Mouse (Mus musculus): ENCODE data around the gene Krt33b.

Krt33b gene

GRCm38 (mm10) chr11:99990571-99990970, 39.1 kb downstream of the Krt33b start:
- no peak for DNase-seq

- no peak for DNase-seq
These were observed 39.7 kb downstream of the Krt33b start for GRCm38 (mm10) chr11:99989881-99990405.

GRCm38 (mm10) chr11:99988530-99988929, 41.1 kb downstream of the Krt33b start:
- DNase-seq, result no peak

- no peak for DNase-seq
These were observed 43.5 kb downstream of the Krt33b start, which contains the start of gene Krtap16-1 for GRCm38 (mm10) chr11:99986180-99986647. Krtap16-1 (minus strand) TSS chr11:99986597.

GRCm38 (mm10) chr11:99985291-99986092, 44.2 kb downstream of the Krt33b start:
- DNase-seq, result no peak

- no peak for DNase-seq
These were observed 46.2 kb downstream of the Krt33b start for GRCm38 (mm10) chr11:99983442-99983841.

GRCm38 (mm10) chr11:99982731-99983130, 46.9 kb downstream of the Krt33b start:
- DNase-seq, result no peak

GRCm38 (mm10) chr11:99978953-99979352, 50.7 kb downstream of the Krt33b start, which contains the start of gene Krtap29-1:
Krtap29-1 (minus strand) TSS chr11:99979053.
- no peak for DNase-seq

Measured in spleen, adult 18-20 months (tissue).